Mouse (Mus musculus) heart, adult 2 months (tissue): ENCODE results near the gene Ubqln4. TPM values are rescaled to one million over a fixed set of nuclear protein-coding genes. Genes with fewer than 3 reads are reported as not detected.

ENCODE experiments used
- DNase-seq, 2 experiments: peaks; one replicate each; pipeline ENCODE4 v3.0.0; 2021
- H3K27ac ChIP-seq: fragments of 200-600 bp; 2 replicates; pipeline ENCODE4 v1.8.1; 2022
- H3K27me3 ChIP-seq: fragments of 200-500 bp; 2 replicates; pipeline ENCODE4 v1.6.1; 2012; ENCODE audit warnings: mild to moderate bottlenecking, low read length, inconsistent platforms, mixed read lengths; ENCODE audit not compliant: control insufficient read depth, insufficient read depth
- H3K36me3 ChIP-seq: fragments of 200-500 bp; 2 replicates; pipeline ENCODE4 v1.6.1; 2012; ENCODE audit warnings: low read length, inconsistent platforms; ENCODE audit not compliant: control insufficient read depth, insufficient read depth
- H3K4me1 ChIP-seq: fragments of 200-500 bp; 2 replicates; pipeline ENCODE4 v1.6.1; 2011; ENCODE audit warnings: low read length; ENCODE audit not compliant: control insufficient read depth, insufficient read depth
- H3K4me3 ChIP-seq: fragments of 200-600 bp; 2 replicates; pipeline ENCODE4 v1.8.1; 2022
- H3K79me2 ChIP-seq: fragments of 200-500 bp; replicated peaks from 2 replicates; pipeline ENCODE4 v1.6.1; 2012; ENCODE audit warnings: mild to moderate bottlenecking, inconsistent platforms, low read length, moderate library complexity, mixed read lengths; ENCODE audit not compliant: control insufficient read depth, insufficient read depth
- H3K9ac ChIP-seq: fragments of 200-500 bp; 2 replicates; pipeline ENCODE4 v1.6.1; 2012; ENCODE audit warnings: low read depth, mild to moderate bottlenecking, control low read depth, inconsistent platforms, low read length, mixed read lengths
- CTCF ChIP-seq: fragments of 200-600 bp; IDR thresholded peaks from 2 replicates; pipeline ENCODE4 v1.8.1; 2022; ENCODE audit warnings: antibody characterized with exemption, mild to moderate bottlenecking, moderate library complexity
- EP300 ChIP-seq: fragments of 200-500 bp; IDR thresholded peaks from 2 replicates; pipeline ENCODE4 v1.6.1; 2011; ENCODE audit warnings: low read depth, low read length, control low read depth; ENCODE audit not compliant: insufficient read depth
- POLR2A ChIP-seq: fragments of 200-500 bp; IDR thresholded peaks from 2 replicates; pipeline ENCODE4 v1.6.1; 2011; ENCODE audit warnings: mild to moderate bottlenecking, low read depth, low read length, control low read depth; ENCODE audit not compliant: insufficient read depth
- WGBS: fragments of 180-500 bp; shearing (Covaris S2); methylation state at CpG from one replicate; pipeline ENCODE4 v1.1.7; 2018; 5-methylcytosine and 5-hydroxymethylcytosine counted together
- intact Hi-C: fragments of 180-260 bp; cut with DNase I; formaldehyde crosslinking; loops from one replicate; pipeline ENCODE4 v1.15.1; 2025
- polyA plus RNA-seq: library from polyadenylated mRNA; depleted of rRNA; stranded (reverse); fragments of >200 nt; gene quantifications from 2 replicates; pipeline ENCODE4 v1.2.3, GENCODE M21; 2012
- total RNA-seq, 2 experiments: library from RNA; stranded (reverse); gene quantifications; 2 replicates each; pipeline ENCODE4 v1.2.3; 2021

The Ubqln4 gene
- total and polyA plus RNA-seq, 3 experiments: 69.3 to 76.5 (median 70.1) TPM

DNA sequence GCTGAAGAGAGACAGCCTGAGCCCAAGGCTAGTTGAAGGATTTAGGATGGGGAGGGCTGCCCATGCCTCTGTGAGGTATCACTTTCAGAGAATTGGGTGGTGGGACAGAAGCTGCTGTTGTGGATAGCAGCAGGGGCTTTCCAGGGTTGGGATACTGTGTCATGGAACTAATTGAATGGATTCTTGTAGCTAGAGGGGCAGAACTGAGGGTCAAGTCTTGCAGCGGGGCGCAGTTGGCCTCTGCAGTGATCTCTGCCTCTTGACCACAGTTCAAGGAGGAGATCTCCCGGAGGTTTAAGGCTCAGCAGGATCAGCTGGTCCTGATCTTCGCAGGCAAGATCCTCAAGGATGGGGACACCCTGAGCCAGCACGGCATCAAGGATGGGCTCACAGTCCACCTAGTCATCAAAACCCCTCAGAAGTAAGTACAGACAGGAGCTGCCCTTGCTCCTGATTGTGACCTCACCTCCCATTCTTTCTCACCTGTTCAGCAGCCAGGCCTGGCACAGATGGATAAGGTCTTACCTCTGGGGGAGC is 1.6 kb downstream of the Ubqln4 start:
- intact Hi-C loops: loop anchor here (10.0 kb wide), 1 partner anchor 620 kb away; the partner anchor contains the start of gene Scamp3
- Histone ChIP-seq H3K27ac (no peak overlapping the region), H3K9ac (no peak overlapping the region), H3K79me2 (no peaks in the 10 kb centered on the region), H3K4me3 (no peak overlapping the region), H3K27me3 (no peaks in the 10 kb centered on the region), H3K36me3 (no peaks in the 10 kb centered on the region), H3K4me1 (peaks cover 3% of the 10 kb centered on the region)
- no peak for TF ChIP-seq EP300
- TF ChIP-seq CTCF: no peak
- TF ChIP-seq POLR2A: no peak
- 97% methylated on average over 5 of the region's 5 CpGs for WGBS
- peak in 1 of 2 experiments; percentile 16 for DNase-seq

- TF ChIP-seq CTCF: no peak
- TF ChIP-seq POLR2A: no peak
- TF ChIP-seq EP300: no peak
- Histone ChIP-seq H3K36me3 (no peaks in the 10 kb centered on the region), H3K4me1 (peaks cover 3% of the 10 kb centered on the region), H3K79me2 (no peaks in the 10 kb centered on the region), H3K4me3 (no peak overlapping the region), H3K27ac (no peak overlapping the region), H3K9ac (no peak overlapping the region), H3K27me3 (no peaks in the 10 kb centered on the region)
- intact Hi-C loops: loop anchor here (10.0 kb wide), 1 partner anchor 619 kb away; the partner anchor contains the start of gene Scamp3
- WGBS: 98% methylated on average over 6 of the region's 6 CpGs
- no peak for DNase-seq
Observed at GRCm38 (mm10) chr3:88555731-88556130, 2.2 kb downstream of the Ubqln4 start.

DNA sequence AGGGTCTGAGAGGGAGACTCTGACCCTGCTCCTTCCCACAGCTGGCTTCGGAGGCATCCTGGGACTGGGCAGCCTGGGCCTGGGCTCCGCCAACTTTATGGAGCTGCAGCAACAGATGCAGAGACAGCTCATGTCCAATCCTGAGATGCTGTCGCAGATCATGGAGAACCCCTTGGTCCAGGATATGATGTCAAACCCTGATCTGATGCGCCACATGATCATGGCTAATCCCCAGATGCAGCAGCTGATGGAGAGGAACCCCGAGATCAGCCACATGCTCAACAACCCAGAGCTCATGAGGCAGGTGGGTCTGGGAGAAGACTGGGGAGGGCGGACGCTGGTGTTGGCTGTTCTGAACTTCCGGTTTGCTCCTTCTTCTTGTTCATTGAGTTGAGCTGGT is 3.1 kb downstream of the Ubqln4 start:
- Histone ChIP-seq H3K9ac (no peak overlapping the region), H3K4me1 (peaks cover 1% of the 10 kb centered on the region), H3K4me3 (no peak overlapping the region), H3K27me3 (no peaks in the 10 kb centered on the region), H3K27ac (no peak overlapping the region), H3K36me3 (no peaks in the 10 kb centered on the region), H3K79me2 (no peaks in the 10 kb centered on the region)
- WGBS: 93% methylated on average over 8 of the region's 8 CpGs
- TF ChIP-seq CTCF: no peak
- no peak for TF ChIP-seq POLR2A
- no peak for TF ChIP-seq EP300
- intact Hi-C loops: loop anchor here (10.0 kb wide), 1 partner anchor 618 kb away; the partner anchor contains the start of gene Scamp3
- no peak for DNase-seq

- Histone ChIP-seq H3K4me1 (no peaks in the 10 kb centered on the region), H3K4me3 (no peak overlapping the region), H3K27ac (no peak overlapping the region), H3K36me3 (no peaks in the 10 kb centered on the region), H3K79me2 (no peaks in the 10 kb centered on the region), H3K9ac (no peak overlapping the region), H3K27me3 (no peaks in the 10 kb centered on the region)
- DNase-seq: no peak
- intact Hi-C loops: loop anchor here (10.0 kb wide), 1 partner anchor 615 kb away; the partner anchor contains the start of gene Scamp3
- TF ChIP-seq CTCF: no peak
- TF ChIP-seq POLR2A: no peak
- TF ChIP-seq EP300: no peak
- 95% methylated on average over 9 of the region's 9 CpGs for WGBS
Observed at GRCm38 (mm10) chr3:88559596-88559995, 6.0 kb downstream of the Ubqln4 start.

- no peaks in the 10 kb centered on the region for H3K27me3 ChIP-seq
- no peaks in the 10 kb centered on the region for H3K36me3 ChIP-seq
- no peak for DNase-seq
- TF ChIP-seq EP300 (no peak), CTCF (no peak), POLR2A (no peak)
- H3K4me1 ChIP-seq: no peaks in the 10 kb centered on the region
- intact Hi-C loops: no loop called here
- H3K79me2 ChIP-seq: no peaks in the 10 kb centered on the region
- H3K27ac ChIP-seq: no peak overlapping the region
- H3K9ac ChIP-seq: no peak overlapping the region
- 70% methylated on average over 4 of the region's 4 CpGs for WGBS
- H3K4me3 ChIP-seq: no peak overlapping the region
Observed at GRCm38 (mm10) chr3:88561989-88562388, 8.4 kb downstream of the Ubqln4 start.

DNA sequence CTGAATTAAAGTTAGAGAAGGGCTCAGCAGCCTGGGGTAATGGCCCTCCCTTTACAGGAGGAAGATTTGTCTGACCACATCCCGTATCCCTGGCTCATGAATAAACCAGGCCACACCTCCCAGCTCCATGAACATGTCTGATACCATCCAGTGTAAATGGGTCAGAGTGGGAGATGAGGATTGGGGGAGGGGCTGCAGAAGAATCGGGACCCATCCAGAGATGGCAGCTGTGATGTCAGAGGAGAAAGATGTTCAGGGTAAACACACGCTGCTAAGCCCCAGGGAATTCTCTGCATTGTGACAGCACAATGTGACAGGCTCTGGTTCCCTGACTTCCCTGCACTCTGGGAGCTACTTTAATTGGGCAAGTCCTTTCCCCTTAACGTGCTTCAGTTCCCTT is 9.9 kb downstream of the Ubqln4 start:
- intact Hi-C loops: no loop called here
- Histone ChIP-seq H3K27ac (no peak overlapping the region), H3K4me3 (no peak overlapping the region), H3K9ac (no peak overlapping the region), H3K27me3 (no peaks in the 10 kb centered on the region), H3K4me1 (no peaks in the 10 kb centered on the region), H3K36me3 (no peaks in the 10 kb centered on the region), H3K79me2 (no peaks in the 10 kb centered on the region)
- no peak for DNase-seq
- TF ChIP-seq POLR2A: no peak
- no peak for TF ChIP-seq CTCF
- no peak for TF ChIP-seq EP300
- whole genome bisulfite sequencing: 48% methylated on average over 4 of the region's 4 CpGs
